Mouse (Mus musculus) embryo, embryonic 11.5 days (tissue): ENCODE results near the gene Alyref.
"Not testable (repeated sequence)": the region's sequence is repeated elsewhere in the genome, so short reads cannot be mapped to it uniquely, and the experiment has no call there.

Experiments used
- DNase-seq: peaks from one replicate; pipeline ENCODE4 v3.0.0-alpha.2; 2012; ENCODE audit warnings: low read depth, low spot score

Gene Alyref

DNA sequence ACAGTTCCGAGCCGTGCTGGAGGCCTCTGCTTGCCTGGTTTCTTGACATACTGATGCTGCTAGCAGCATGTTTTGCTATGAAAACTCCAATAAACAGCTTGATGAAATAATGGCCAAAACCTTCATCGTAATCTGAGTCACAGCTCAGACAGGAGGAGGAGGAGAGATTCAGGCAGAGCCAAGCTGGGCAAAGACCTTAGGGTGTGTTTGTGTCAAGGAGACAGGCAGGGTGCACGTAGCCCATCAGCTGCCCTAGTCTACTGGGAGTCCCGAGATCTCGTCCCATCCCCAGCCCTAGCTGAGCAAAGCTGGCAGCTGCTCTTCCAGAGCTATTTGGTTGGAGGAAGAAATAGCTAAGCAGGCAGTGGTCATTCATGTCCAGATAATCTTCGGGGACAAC lies 7.5 kb upstream of the Alyref start:
- no peak for DNase-seq

DNA sequence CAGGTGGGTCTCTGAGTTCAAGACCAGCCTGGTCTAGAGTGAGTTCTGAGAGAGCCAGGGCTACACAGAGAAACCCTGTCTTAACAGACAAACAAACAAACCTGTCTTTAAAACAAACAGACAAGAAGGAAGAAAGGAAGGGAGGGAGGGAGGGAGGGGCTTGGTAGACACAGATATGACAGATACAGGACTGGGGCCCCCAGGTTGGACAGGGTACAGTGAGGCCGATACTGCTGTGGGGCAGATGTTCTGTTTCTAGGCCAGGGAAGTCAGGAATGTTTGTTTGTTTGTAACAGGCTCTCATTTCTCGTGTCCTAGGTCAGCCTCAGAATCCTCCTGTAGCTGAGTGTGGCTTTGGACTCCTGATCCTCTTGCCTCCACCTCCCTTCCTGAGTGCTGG lies 5.4 kb upstream of the Alyref start:
- DNase-seq: no peak

DNA sequence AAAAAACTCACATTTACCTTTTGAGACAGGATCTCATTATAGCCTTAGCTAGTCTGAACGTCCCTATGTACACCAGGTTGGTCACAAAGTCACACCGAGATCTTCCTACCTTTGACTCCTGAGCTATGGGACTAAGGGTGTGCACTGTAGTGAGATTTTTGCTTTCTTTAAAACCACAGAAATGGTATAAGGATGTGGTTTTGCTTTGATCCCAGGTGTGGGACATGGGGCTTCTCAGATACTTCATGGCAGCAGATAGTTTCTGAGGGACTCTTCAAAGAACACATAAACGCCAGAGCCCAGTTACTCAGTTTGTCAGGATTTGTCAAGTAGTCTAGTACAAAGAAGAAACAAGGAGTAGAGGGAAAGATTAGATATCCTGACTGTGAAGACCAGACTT lies 2.6 kb upstream of the Alyref start:
- DNase-seq: no peak

DNA sequence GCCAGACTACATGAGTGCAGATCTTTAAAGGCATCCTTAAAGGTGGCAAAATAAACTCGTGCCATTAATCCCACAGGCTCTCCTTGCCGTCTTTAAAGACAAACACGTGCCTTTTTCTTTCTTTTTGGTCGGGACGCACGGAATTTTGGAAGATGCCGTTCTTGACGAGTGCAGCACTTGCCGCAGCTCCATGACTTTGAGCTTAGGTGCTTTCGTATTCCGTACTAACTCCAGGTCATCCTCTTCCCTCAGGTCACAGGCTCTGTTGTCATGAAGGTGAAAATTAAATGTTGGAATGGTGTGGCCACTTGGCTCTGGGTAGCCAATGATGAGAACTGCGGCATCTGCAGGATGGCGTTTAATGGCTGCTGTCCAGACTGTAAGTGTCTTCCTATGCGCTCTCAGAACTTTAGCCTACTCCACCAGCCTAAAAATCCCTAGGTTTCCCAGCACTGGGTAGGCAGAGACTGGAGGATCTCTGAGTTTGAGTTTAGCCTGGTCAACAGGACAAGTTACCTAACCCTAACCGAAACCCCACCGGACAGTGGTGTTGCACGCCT lies 905 bp upstream of the Alyref start:
- no peak for DNase-seq

DNA sequence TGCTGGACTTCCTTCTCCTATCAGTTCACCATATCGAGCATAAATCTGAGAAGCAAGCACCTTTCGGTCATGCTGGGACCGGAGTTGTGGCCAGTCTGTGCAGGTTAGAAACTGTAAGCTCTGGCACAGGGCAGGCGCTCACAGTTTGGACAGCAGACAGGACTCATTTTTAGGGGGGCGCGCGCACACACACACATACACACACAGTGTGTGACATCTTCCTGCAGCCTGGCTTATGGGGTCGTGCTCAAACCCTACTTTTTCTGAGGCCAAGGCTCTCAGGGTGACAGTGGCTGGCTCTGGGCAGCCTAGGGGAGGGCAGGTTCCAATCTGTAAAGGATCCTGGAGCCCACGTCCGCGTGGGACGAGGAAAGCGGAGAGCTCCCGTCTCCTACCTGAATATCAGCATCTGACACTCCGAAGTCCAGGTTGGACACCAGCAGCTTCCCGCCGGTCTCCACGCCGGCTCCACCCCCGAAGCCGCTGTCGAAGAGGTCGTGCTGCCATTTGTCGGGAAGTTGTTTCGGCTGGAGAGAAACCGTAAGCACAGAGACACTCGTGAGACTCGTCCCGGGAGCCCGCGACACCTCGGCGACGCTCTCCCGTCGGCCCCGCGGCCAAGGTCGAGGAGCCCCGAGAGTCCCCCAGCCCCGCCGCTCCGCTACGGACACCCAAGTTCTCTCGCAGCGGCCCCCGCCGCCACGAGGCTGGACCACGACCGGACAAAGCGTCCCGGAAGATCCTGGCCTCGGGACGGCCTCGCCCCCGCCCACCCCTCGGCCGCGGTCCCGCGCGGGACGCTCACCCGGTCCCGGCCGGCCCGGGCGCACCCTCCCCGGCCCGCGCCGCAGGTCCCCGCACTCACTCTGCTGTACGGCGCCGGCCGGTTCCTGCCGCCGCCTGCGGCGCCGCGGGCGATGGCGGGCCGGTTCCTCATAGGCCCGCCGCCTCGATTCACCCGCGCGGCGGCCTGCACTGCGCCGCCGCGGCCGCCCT lies 627 bp downstream of the Alyref start:
- no peak for DNase-seq

DNA sequence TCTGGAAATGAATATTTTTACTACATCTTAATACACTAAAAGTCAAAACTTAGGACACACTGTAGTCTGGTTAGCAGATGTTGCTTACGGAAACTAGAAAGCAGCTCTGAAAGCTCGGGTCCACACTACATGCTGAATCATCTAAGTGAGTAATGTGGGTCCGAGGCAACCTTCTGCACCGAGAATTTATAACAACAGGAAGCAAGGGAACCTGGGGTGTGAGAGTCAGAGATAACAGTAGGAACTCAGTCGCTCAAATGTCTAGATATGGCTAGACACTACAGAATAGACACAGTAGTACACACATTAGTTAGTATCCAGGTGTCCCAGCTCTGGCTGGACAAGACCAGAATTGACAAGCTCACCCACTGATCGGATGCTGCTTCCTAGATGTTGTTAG lies 9.6 kb downstream of the Alyref start:
- DNase-seq: no peak

DNA sequence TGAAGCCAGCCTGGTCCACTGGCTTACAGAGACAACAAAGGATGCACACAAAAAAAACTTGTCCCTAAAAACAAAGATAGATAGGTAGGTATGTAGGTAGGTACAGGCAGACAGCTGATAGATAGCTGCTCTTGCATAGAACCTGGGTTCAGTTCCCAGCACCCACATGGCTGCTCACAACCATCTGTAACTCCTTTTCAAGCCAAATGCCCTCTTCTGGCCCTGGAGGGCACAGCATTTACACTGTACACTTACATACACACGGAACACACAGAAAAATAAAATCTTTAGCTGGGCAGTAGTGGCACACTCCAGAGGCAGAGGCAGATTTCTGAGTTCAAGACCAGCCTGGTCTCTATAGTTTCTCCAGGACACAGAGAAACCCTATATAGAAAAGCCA lies 14.2 kb downstream of the Alyref start:
- no peak for DNase-seq

DNA sequence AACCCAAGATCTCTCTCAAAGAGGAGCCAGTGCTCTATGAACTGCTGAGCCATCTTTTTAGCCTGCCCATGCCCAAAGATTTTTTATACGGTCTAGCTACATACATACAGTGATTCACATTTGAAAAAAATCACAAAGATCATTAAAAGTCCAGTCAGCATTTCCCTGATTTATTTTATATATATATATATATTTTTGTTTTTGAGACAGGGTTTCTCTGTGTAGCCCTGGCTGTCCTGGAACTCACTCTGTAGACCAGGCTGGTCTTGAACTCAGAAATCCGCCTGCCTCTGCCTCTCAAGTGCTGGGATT lies 15.2 kb downstream of the Alyref start:
- not testable (repeated sequence) for DNase-seq

DNA sequence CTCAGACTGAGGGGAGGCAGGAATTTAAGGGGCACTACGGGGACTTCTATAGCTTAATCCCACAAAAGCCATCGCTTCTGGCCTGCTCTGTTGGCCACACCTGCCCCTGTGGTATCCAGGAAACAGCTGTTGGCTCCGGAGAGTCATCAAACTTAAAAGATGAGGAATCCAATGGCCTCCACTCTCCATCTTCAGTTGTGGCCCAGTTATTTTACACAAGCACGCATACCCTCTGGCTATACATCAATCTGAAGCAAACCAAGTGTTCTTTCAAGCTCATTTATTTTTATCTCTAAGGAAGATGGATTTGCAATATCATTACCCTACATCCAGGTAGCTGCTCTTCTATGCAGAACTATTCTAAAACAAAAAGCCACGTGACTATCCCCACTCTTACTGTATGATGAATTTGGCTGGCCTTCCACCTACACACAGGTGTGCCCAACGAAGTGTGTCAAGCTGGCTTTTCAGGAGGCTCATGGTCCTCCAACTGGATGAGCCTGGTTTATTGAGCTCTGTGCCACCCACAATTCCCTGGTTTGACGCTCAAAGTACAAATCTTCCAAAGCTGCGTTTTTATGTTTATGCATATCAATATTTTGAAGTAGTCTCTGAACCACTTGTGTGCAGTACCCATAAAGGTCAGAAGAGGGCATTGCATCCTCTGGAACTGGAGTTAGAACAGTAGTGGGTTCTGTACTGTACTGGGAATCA lies 15.7 kb downstream of the Alyref start:
- DNase-seq: no peak

DNA sequence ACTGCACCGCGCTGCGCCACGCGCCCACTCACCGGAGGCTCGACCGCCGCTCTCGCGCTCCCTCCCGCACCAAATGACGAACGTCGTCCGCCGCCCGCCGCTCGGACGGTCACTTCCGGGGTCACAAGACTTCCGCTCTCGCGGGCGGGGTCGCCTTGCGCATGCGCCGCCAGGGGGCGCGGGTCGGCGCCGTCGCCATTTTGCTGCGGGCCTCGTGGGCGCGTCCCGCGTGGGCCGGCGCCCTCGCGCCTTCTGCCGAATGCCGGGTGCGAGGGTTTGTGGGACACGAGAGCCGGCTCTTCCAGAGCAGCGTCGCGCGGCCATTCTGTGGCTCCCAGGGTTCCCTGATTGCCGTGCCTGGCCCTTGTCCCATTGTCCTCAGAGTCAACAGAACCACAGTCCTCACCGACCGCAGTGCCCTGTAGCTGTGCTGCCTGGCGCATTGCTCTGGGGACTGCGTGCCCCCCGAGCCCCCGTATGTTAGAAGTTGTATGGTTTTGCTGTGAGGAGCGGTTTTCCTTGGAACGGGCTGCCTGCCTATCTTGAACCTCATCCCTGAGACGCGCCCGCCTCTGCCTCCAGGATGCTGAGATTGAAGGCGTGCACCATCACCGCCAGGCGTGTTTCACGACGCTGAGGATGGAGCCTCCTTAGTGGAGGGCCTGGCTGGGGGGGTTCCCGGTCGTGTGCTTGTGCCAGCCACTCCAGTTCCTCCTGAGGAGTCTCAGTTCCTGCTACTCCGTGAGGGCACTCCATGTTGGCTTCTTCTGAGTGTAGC lies 16.5 kb downstream of the Alyref start, which contains the start of gene Arhgdia:
Gene Arhgdia (minus strand): TSS at position 135 of the 778 bp plus-strand sequence.
- DNase-seq: peak; percentile 79

DNA sequence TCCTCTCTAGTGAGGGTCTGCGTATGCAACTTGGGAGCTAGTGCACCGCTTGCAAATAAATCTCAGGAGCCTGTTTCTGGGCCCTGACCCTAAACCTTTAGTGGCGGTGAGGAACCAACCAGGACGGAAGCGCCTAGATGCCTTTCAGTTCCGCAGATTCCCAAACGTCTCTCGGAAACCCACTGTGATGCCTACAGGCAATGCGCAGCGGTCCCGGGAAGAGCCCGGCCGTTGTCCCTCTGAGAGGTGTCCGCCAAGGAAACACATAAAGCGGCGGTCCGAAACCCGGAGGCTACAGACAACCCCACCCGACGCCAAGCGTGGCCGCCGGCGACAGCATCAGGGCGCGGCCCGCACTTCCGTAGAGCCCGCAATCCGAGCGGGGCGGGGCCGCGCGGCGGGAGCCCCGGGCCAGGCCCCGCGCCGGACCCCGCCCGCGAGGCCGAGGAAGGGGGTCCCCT lies 17.3 kb downstream of the Alyref start:
- DNase-seq: no peak

DNA sequence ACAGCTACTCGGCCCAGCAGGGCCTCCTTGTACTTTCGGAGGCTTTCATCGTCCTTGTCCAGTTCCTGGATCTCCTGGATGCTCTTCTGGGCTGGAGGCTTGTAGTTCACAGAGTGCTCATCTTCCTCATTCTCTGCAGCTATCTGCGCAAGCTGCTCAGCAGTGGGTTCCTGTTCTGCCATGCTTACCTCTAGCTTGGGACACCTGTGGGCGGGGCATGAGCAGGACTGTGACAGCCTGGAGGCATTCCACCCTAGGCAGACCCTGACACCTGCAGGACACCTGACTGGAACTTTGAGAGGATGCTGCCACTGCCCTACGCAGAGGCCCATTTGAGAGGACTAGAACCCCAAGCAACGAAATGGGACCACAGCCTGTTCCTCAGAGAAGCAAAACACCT lies 18.0 kb downstream of the Alyref start:
- DNase-seq: no peak

DNA sequence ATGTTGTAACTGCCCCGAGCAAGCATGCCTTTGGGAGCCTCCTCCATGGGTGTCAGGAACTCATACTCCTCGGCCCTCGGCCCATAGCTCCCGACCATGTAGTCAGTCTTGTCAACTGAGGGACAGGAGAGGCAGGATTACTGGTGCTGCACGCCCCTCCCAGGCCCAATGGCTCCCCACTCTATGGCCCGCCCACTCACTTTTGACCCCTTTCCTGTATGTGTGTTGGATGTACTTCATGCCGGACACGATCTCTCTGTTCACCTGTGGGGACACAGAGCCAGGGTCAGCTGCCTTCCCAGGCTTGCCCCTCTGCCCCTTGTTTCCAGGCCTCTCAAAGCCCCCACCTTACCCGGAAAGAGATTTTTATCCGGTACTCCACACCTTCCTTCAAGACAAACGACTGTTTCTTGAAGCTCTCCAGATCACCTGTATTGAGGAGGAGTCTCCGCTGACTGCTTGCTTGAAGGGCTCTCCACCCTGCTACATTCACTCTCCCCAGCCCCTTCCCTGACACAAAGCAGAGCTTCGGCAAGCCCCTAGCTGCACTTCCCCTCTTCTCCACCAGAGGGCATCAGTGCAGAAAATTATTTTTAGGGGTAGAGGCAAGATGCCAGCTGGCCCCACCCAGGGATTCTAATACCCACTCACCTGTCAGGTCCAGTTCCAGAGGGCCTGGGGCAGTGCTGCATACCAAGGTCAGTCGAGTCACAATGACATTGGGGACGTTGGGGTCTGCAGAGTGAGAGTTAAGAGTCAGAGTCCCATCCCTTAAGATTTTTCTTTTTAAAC lies 18.7 kb downstream of the Alyref start:
- peak; percentile 64 for DNase-seq

DNA sequence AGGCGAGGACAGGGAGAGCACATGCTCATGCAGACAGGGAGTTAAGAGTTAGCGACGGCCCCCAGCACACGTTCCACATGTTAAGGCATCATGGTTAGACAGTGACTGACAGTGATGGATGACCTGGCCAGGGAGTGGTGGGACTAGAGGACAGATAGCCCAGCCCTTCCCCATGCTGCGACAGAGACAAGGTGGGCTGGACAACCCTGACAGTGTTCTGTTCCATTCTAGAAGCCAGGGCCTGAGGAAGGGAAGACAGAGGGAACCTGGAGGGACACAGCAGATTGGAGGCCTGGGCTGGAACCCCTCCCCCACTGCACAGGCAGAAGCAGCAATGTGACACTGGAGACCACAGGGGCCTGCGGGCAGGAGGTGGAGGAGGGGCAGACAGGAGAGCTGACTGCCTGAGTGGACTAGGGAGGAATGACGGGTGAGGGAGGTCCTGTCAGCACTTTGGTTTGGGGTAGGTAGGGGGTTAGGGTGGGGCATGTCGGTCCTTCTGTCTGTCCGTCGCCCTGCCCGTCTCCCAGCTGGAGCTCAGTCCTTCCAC lies 19.4 kb downstream of the Alyref start:
- no peak for DNase-seq

DNA sequence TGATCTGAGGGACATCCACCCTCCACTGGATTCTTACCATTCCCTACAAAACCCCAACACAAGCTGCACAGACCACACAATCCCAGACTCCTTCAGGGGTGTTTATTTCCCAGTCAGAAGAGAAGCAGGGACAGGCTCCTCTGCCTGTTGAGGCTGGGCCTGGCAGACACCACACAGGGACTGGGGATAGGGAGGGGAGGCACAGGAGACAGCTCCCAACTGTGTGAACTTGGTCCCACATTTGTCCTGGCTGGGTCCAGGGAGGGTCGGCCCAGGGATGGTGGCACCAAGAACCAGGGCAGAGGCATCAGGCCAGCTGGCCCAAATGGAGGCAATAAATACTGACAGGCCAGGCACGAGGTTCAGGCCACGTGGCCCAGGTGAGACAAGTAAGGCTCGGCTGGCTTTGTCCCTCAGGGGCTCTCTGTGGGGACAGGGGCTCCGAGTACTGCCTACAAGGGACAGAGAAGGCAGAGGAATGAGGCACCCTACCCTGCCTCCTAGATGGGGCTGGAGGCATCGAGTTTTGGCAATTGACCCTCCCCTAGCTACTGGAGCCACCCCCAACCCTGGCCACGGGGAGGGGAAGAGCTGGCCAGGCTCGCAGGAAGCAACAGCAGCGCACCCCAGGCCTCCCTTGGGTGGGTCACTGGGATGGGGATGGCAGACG lies 20.0 kb downstream of the Alyref start:
- no peak for DNase-seq

DNA sequence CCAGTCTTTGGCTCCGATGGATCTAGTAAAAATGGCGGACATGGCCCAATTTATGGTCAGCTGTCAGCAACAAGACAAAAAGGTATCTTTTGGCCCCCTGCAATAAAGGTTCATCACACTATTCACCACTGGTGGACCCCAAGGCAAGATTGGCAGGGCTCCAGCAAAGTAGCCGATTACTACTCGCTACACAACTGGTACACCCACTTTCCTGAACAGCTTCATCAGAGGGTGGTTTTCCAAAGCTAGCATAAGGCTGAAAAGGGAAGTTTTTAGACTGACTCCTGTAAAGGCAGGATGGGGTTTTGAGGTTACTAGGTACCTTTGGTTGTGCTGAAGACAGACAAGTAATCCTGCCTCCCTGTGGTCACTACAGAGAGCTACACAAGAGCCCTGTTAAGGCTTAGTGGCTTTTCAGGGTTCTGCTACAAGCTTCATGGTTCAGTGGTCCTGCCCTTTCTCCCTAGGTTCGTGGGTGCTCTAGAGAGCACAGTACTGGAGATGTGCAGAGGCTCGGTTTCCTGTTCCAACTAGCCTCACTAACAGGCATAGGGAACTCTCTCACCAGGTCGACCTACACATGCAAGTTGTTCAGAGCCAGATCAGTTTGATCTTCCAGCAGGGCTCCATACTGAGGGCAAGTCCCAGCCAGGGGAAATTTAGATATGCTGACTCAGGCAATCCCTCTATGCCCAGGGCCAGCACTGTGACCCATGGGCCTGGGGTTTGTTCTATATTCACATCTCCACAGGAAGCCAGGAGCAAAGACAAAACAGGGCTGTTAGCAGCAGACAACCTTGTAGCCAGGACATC lies 20.7 kb downstream of the Alyref start:
- DNase-seq: no peak

DNA sequence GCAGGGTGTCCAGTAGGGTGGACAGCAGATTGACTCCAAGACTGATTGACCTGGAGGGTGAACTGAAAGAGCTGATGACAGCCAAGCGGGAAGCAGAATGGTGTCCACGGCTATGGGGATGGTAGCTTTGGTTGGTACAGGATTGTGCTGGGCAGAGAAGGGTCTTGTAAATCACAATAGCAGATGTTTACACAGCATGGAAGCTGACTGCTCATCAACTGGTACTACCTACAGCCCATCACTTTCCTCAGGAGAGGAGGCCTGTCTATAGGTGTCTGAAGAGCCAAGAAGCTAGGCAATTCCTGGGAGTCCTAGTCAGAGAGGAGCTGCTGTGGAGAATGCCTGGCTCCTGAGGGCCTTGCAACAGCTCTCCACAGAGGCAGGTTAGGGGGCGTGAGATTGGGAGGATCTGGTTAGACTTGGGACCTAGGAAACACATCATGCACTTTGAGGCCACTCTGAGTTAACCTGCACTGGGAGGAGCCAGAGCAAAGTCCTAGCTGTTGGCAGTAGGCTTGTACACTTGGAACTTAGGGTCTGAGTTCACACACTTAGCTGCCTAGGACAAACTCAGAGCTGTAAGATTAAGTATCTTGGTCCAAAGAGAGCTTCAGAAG lies 21.7 kb downstream of the Alyref start:
- no peak for DNase-seq

DNA sequence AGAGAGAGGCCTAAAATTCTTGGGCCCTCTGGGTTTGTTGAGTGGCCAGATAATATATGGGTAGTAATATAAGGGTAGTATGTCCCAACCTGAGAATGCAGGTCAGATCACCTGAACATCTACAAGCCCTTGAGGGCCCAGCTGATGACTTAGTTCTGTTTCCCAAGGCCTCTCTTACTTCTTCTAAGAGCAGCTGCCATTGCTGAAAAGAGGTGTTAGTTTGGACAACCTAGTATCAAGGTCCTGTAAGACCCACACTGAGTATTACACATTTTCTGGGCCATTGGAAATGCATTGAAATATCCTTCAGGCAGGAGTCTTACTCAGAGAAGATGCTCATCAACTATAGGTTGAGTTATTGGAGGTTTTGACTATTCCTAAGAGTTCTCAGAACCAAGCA lies 22.2 kb downstream of the Alyref start:
- no peak for DNase-seq

DNA sequence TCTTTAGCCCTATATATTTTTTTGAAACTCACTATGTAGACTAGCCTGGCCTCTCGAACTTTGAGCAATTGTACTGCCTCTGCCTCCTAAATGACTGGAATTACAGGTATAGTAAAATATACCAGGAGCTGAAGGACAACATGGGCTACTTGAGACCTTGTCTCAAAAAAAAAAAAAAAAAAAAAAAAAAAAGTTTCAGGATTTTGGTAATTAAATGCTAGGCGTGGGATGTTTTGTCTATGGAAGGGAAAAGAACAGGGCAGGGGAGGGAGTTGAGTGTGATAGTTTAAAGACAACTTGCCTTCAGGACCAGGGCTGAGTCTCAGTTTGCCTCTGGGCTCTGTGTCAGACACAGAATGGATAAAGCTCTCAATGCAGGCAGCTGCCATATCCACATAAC lies 23.1 kb downstream of the Alyref start:
- no peak for DNase-seq
